Mouse (Mus musculus) heart, postnatal 0 days (tissue): ENCODE results near the gene Psma6. TPM values are rescaled to one million over a fixed set of nuclear protein-coding genes. Genes with fewer than 3 reads are reported as not detected.
A peak's percentile ranks its signal among the peaks of the same experiment; 100 is the strongest.

Source experiments
- ATAC-seq: fragments of 200-750 bp; cut with Nextera tagmentation; 2 replicates; pipeline ENCODE4 v1.8.0; 2017; ENCODE audit warnings: low read depth, moderate number of reproducible peaks, moderate library complexity; ENCODE audit not compliant: insufficient read depth
- DNase-seq: peaks from one replicate; pipeline ENCODE4 v3.0.0-alpha.2; 2016; ENCODE audit warnings: low spot score
- H3K27ac ChIP-seq: fragments of 300-500 bp; sonication (generic); 2 replicates; pipeline ENCODE4 v1.5.1; 2014; ENCODE audit warnings: low read depth, mild to moderate bottlenecking
- H3K27me3 ChIP-seq: fragments of 300-500 bp; sonication (generic); 2 replicates; pipeline ENCODE4 v1.6.1; 2014; ENCODE audit warnings: low read length, mixed read lengths; ENCODE audit not compliant: control insufficient read depth, insufficient read depth
- H3K36me3 ChIP-seq: fragments of 300-500 bp; sonication (generic); replicated peaks from 2 replicates; pipeline ENCODE4 v1.6.1; 2014; ENCODE audit warnings: low read length, mixed read lengths; ENCODE audit not compliant: control insufficient read depth, insufficient read depth
- H3K4me1 ChIP-seq: fragments of 300-500 bp; sonication (generic); 2 replicates; pipeline ENCODE4 v1.6.1; 2014; ENCODE audit warnings: antibody characterized with exemption; ENCODE audit not compliant: control insufficient read depth, insufficient read depth
- H3K4me2 ChIP-seq: fragments of 300-500 bp; sonication (generic); 2 replicates; pipeline ENCODE4 v1.6.1; 2014; ENCODE audit warnings: low read depth, mild to moderate bottlenecking, low read length, moderate library complexity
- H3K4me3 ChIP-seq: fragments of 300-500 bp; sonication (generic); 2 replicates; pipeline ENCODE4 v1.5.1; 2014; ENCODE audit warnings: low read depth, low read length
- H3K9ac ChIP-seq: fragments of 300-500 bp; sonication (generic); replicated peaks from 2 replicates; pipeline ENCODE4 v1.6.1; 2014; ENCODE audit warnings: low read depth, low read length, mixed read lengths
- H3K9me3 ChIP-seq: fragments of 300-500 bp; sonication (generic); replicated peaks from 2 replicates; pipeline ENCODE4 v1.6.1; 2016; ENCODE audit warnings: low read length; ENCODE audit not compliant: control insufficient read depth
- CTCF ChIP-seq: IDR thresholded peaks from 2 replicates; pipeline ENCODE4 v1.5.1; 2016; ENCODE audit warnings: antibody characterized with exemption, control low read depth, low read depth
- EP300 ChIP-seq: IDR thresholded peaks from 2 replicates; pipeline ENCODE4 v1.6.1; 2016; ENCODE audit warnings: antibody characterized with exemption, low read depth
- WGBS: fragments of 180-500 bp; shearing (Covaris S2); extraction: QIAGEN DNeasy Blood & Tissue Kit; methylation state at CpG from one replicate; pipeline ENCODE4 v1.1.7; 2014; 5-methylcytosine and 5-hydroxymethylcytosine counted together
- polyA plus RNA-seq: library from polyadenylated mRNA; unstranded; fragments of >200 nt; fragmentation: Nextera tagmentation; extraction: Ambion mirVana; gene quantifications from 2 replicates; pipeline ENCODE4 v1.2.1, GENCODE M21; 2015
- total RNA-seq: library from RNA; depleted of rRNA; stranded (reverse); fragments of >200 nt; gene quantifications from 2 replicates; pipeline ENCODE4 v1.2.3, GENCODE M21; 2014; ENCODE audit warnings: low replicate concordance

Gene Psma6
- total and polyA plus RNA-seq, 2 experiments from 2014 or later, result 75.8 to 383 TPM

DNA sequence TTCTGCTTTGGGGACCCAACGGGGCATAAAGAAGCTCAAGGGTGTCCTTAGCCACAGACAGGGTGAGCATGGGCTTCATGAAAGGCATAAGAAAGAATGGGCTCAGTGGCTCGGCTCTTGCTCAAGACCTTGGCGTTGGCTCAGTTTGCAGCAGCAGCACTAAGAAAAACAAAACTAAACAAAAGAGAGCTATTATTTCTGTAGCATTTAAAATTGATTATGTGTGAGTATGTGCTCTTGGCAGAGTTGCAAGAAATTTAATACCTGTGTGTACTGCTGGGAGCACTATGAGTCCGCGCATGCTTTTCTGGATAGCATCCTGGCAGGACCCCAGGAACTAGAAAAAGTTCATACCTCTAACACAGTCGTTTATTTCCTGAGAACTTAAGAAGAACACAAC lies 77.7 kb downstream of the Psma6 start:
- no peak overlapping the region for H3K4me2 ChIP-seq
- 59% methylated on average over 6 of the region's 6 CpGs for WGBS
- H3K9ac ChIP-seq, result no peak overlapping the region
- no peaks in the 10 kb centered on the region for H3K36me3 ChIP-seq
- ATAC-seq (no peak), DNase-seq (peak; percentile 3)
- H3K27ac ChIP-seq, result peak overlapping the region; percentile 47
- TF ChIP-seq EP300 (no peak), CTCF (no peak)
- no peak overlapping the region for H3K4me3 ChIP-seq
- no peaks in the 10 kb centered on the region for H3K9me3 ChIP-seq
- peaks cover 37% of the 10 kb centered on the region for H3K4me1 ChIP-seq
- no peaks in the 10 kb centered on the region for H3K27me3 ChIP-seq

DNA sequence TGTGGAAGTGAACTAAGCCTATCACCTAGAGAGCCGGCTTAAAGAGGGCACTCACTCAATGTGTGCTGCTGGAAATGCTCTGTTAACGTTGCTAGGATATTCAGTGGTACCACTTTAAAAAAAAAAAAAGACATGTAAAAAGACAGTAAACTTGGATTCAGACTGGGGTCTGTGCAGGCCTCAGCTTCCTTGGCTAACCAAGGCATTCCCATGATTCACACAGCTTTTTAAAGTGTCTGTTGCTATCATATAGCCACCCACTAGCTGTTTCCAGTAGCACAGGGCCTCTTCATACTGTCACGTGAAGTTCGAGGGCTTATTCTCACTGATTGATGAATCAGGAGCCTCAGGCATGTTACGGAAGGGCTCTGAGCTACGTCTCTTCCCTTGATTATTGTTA lies 78.4 kb downstream of the Psma6 start:
- Histone ChIP-seq H3K27me3 (no peaks in the 10 kb centered on the region), H3K4me2 (no peak overlapping the region), H3K27ac (no peak overlapping the region), H3K4me1 (peaks cover 41% of the 10 kb centered on the region), H3K9me3 (no peaks in the 10 kb centered on the region), H3K9ac (no peak overlapping the region), H3K36me3 (no peaks in the 10 kb centered on the region), H3K4me3 (no peak overlapping the region)
- TF ChIP-seq CTCF, result no peak
- DNase-seq, result no peak
- 56% methylated on average over 6 of the region's 6 CpGs for WGBS
- no peak for ATAC-seq

- Histone ChIP-seq H3K4me1 (peaks cover 47% of the 10 kb centered on the region), H3K36me3 (no peaks in the 10 kb centered on the region), H3K4me2 (no peak overlapping the region), H3K9me3 (no peaks in the 10 kb centered on the region), H3K4me3 (no peak overlapping the region), H3K27me3 (no peaks in the 10 kb centered on the region), H3K27ac (no peak overlapping the region), H3K9ac (no peak overlapping the region)
- no peak for TF ChIP-seq EP300
- no peak for TF ChIP-seq CTCF
- ATAC-seq (no peak), DNase-seq (no peak)
- WGBS, result 81% methylated on average over 5 of the region's 5 CpGs
Observed at GRCm38 (mm10) chr12:55463087-55463486, 79.1 kb downstream of the Psma6 start.

GRCm38 (mm10) chr12:55463992-55464845 lies 80.2 kb downstream of the Psma6 start:
- ATAC-seq (peak; percentile 45; the same call in 1 of the 2 replicates), DNase-seq (no peak)
- WGBS, result 25% methylated on average over 16 of the region's 16 CpGs
- no peak overlapping the region for H3K4me3 ChIP-seq
- H3K27ac ChIP-seq, result peak overlapping the region; percentile 65
- no peaks in the 10 kb centered on the region for H3K36me3 ChIP-seq
- peak overlapping the region; percentile 23; the same call in 1 of the 2 replicates for H3K4me2 ChIP-seq
- H3K9ac ChIP-seq, result 0 out of 2 replicates have a peak overlapping the region, but pooled peaks have one; percentile 0
- no peaks in the 10 kb centered on the region for H3K27me3 ChIP-seq
- H3K9me3 ChIP-seq, result no peaks in the 10 kb centered on the region
- no peak for TF ChIP-seq CTCF
- TF ChIP-seq EP300, result no peak
- peaks cover 49% of the 10 kb centered on the region for H3K4me1 ChIP-seq

DNA sequence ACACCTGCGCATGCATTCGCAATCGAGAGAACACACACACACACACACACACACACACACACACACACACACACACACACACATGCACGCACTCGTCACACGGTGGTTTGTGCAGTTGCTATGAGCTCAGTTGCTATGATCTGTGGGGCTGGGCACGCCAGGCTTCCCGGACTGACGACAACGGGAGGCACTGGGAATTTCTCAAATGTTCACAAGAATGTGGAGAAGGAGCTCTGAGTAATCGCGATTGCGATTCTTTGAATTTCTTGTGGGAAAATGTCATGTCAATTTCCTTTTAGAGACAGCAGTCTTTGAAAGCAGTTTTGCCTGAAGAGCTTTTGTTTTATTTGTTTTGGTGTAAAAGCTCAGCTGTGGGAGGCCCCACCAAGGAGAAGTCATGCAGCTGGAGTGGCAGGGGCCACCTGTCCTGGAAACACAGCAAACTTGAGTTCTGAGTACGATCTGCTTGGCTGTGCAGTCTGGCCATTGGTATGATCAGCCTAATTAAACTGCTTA lies 80.9 kb downstream of the Psma6 start:
- TF ChIP-seq EP300 (no peak), CTCF (no peak)
- DNase-seq (peak; percentile 48), ATAC-seq (no peak)
- peak overlapping the region; percentile 23; the same call in 1 of the 2 replicates for H3K4me2 ChIP-seq
- no peaks in the 10 kb centered on the region for H3K27me3 ChIP-seq
- 60% methylated on average over 14 of the region's 14 CpGs for WGBS
- peaks cover 49% of the 10 kb centered on the region for H3K4me1 ChIP-seq
- no peaks in the 10 kb centered on the region for H3K36me3 ChIP-seq
- no peak overlapping the region for H3K9ac ChIP-seq
- H3K4me3 ChIP-seq, result no peak overlapping the region
- peak overlapping the region; percentile 65; the same call in 1 of the 2 replicates for H3K27ac ChIP-seq
- H3K9me3 ChIP-seq, result no peaks in the 10 kb centered on the region
